Mouse (Mus musculus): ENCODE results near the gene Zbtb46. TPM values are rescaled to one million over a fixed set of nuclear protein-coding genes. Genes with fewer than 3 reads are reported as not detected.

Gene Zbtb46
- total RNA-seq, 2 experiments from 2014 or later, result 14.9 to 16.5 TPM

- DNase-seq, result peak; percentile 75
These were observed 3.9 kb upstream of the Zbtb46 start for GRCm38 (mm10) chr2:181463008-181463738.

- DNase-seq, result no peak
These were observed 3.4 kb upstream of the Zbtb46 start for GRCm38 (mm10) chr2:181462604-181463003.

- DNase-seq, result no peak
These were observed 2.4 kb upstream of the Zbtb46 start for GRCm38 (mm10) chr2:181461536-181462100.

- peak; percentile 74 for DNase-seq
These were observed 721 bp upstream of the Zbtb46 start for GRCm38 (mm10) chr2:181459673-181460621.

GRCm38 (mm10) chr2:181458411-181459152, 644 bp downstream of the Zbtb46 start:
- peak; percentile 62 for DNase-seq

- DNase-seq, result no peak
These were observed 1.4 kb downstream of the Zbtb46 start for GRCm38 (mm10) chr2:181457831-181458230.

GRCm38 (mm10) chr2:181455899-181456298, 3.3 kb downstream of the Zbtb46 start:
- no peak for DNase-seq

- no peak for DNase-seq
These were observed 6.0 kb downstream of the Zbtb46 start for GRCm38 (mm10) chr2:181453274-181453673.

GRCm38 (mm10) chr2:181452181-181452580, 7.0 kb downstream of the Zbtb46 start:
- no peak for DNase-seq

- no peak for DNase-seq
These were observed 16.2 kb downstream of the Zbtb46 start for GRCm38 (mm10) chr2:181443016-181443415.

- DNase-seq, result no peak
These were observed 21.1 kb downstream of the Zbtb46 start for GRCm38 (mm10) chr2:181438176-181438575.

- no peak for DNase-seq
These were observed 23.0 kb downstream of the Zbtb46 start for GRCm38 (mm10) chr2:181436246-181436645.

GRCm38 (mm10) chr2:181423834-181424233, 35.4 kb downstream of the Zbtb46 start:
- no peak for DNase-seq

GRCm38 (mm10) chr2:181420903-181421638, 38.2 kb downstream of the Zbtb46 start:
- no peak for DNase-seq

GRCm38 (mm10) chr2:181420426-181420825, 38.8 kb downstream of the Zbtb46 start:
- DNase-seq, result no peak

- no peak for DNase-seq
These were observed 39.9 kb downstream of the Zbtb46 start for GRCm38 (mm10) chr2:181419359-181419758.

GRCm38 (mm10) chr2:181415945-181416344, 43.3 kb downstream of the Zbtb46 start:
- peak; percentile 70 for DNase-seq

GRCm38 (mm10) chr2:181413141-181413540, 46.1 kb downstream of the Zbtb46 start:
- DNase-seq, result no peak

- peak; percentile 84 for DNase-seq
These were observed 48.3 kb downstream of the Zbtb46 start for GRCm38 (mm10) chr2:181410760-181411473.

GRCm38 (mm10) chr2:181409643-181410042, 49.6 kb downstream of the Zbtb46 start:
- DNase-seq, result no peak

GRCm38 (mm10) chr2:181403722-181404121, 55.5 kb downstream of the Zbtb46 start:
- no peak for DNase-seq

All from heart, postnatal 4 days (tissue).